Mouse (Mus musculus) megakaryocyte, adult 5-6 weeks (primary cell): Measurements from ENCODE around the gene Myl7. TPM values are rescaled to one million over a fixed set of nuclear protein-coding genes. Genes with fewer than 3 reads are reported as not detected.
"Not testable (repeated sequence)": the region's sequence is repeated elsewhere in the genome, so short reads cannot be mapped to it uniquely, and the experiment has no call there.

Source experiments
- ATAC-seq: 2 replicates; pipeline ENCODE4 v1.8.0; 2016; ENCODE audit warnings: mild to moderate bottlenecking, inconsistent platforms; ENCODE audit not compliant: poor library complexity, severe bottlenecking
- total RNA-seq, 2 experiments: library from RNA; stranded (forward) in 1 of 2; stranded (reverse) in 1 of 2; fragments of 153-499, 151-499 nt in 1 of 2; fragments of 221-1000, 200-1000 nt in 1 of 2; gene quantifications; 2 replicates each; pipeline versions ENCODE4 v1.2.3 to v1.2.4; 2015 to 2017

Gene Myl7
- total RNA-seq, 2 experiments from 2014 or later, result not detected

DNA sequence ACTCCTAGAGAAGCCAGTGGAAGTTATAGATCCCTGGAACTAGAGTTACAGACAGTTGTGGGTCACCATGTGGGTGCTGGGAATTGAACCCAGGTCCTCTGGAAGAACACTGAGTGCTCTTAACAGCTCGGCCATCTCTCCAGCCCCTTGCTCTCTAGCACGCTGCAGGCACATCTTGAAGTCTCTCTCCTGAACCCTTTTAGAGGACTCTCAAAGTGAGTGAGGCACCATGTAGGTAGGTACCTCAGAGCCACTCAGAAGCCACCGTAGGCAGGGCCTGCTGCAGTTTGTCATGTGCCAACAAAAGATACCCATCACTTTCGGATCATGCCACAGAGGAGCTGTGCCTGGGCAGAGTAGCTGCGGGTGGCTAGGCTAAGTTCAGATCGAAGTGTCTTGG lies 6.3 kb upstream of the Myl7 start:
- ATAC-seq, result no peak

GRCm38 (mm10) chr11:5904357-5904756 lies 5.8 kb upstream of the Myl7 start:
- no peak for ATAC-seq

DNA sequence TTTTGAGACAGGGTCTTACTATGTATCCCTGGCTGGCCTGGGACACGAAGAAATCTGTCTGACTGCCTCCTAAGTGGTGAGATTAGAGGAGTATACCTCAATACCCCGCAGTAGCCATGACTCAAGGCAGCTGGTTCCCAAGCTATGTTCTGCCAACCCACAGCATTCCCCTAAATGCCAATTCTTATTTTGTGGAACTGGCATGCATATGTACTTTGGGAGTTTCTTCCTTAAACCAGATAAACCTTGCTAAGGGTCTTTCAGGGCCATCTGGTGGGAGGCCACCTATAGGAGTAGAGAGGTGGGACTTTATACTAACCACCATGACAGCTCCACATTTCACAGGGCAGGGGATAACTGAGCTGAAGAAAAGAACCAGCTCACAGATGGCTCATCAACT lies 5.3 kb upstream of the Myl7 start:
- no peak for ATAC-seq

- no peak for ATAC-seq
These were observed 3.8 kb upstream of the Myl7 start for GRCm38 (mm10) chr11:5902390-5902789.

DNA sequence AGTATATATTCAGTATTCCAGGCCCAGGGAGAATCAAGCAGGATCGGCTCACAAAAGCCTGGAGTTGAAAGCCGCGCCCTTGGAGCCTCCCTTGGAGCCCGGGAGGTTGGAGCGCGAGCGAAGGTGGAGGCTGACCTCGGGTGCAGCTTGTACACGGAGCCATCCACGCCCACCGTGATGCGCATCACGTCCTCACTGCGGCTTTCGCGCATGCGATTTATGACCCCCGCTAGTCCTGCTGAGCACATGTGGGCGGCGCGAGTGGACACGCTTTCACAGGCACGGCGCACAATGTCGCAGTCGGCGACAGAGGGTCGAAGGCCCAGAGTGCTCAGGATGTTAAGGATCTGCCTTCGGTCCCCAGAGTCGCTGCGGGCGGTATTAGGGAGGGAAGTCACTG lies 3.4 kb upstream of the Myl7 start:
- no peak for ATAC-seq

- ATAC-seq, result no peak
These were observed 2.7 kb upstream of the Myl7 start for GRCm38 (mm10) chr11:5901320-5901719.

DNA sequence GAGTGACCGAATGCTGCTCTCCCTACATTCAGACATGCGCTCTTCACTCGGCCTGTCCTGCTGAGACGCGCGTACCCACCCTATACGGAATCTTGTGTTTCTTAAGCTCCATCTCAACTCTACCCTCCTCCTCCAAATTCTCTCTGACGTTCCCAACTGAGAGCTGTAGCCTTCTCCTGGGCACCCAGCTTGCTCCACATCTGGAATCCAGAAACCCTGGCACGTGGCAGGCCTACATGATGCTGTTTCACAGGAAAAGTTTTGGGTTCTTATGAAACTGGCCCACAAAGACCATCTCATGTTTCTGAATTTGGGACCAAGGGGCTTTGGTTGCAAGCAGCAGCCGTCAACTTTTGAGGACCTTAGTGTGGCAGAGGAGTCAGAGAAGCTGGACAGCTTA lies 704 bp upstream of the Myl7 start:
- no peak for ATAC-seq

DNA sequence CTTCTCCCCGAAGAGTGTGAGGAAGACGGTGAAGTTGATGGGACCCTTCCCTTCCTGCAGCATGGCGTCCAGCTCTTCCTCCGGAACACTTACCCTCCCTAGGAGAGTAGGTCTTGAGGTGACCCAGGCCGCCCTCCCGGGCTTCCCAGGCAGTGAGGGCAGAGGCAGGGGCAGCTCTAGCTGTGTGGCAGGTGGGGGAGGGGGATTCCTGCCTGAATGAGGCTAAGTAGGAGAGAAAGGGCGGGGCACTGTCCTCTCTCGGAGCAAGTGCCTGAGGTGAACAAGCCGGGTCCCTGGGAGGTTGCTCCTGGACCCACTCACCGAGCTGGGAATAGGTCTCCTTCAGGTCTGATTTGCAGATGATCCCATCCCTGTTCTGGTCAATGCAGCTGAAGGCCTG lies 743 bp downstream of the Myl7 start:
- ATAC-seq, result no peak

- ATAC-seq, result no peak
These were observed 1.4 kb downstream of the Myl7 start for GRCm38 (mm10) chr11:5897230-5897629.

- no peak for ATAC-seq
These were observed 4.8 kb downstream of the Myl7 start for GRCm38 (mm10) chr11:5893807-5894206.

- no peak for ATAC-seq
These were observed 5.7 kb downstream of the Myl7 start for GRCm38 (mm10) chr11:5892810-5893368.

- ATAC-seq, result peak; percentile 47; the same call in 1 of the 2 replicates
These were observed 6.4 kb downstream of the Myl7 start for GRCm38 (mm10) chr11:5892151-5892591.

DNA sequence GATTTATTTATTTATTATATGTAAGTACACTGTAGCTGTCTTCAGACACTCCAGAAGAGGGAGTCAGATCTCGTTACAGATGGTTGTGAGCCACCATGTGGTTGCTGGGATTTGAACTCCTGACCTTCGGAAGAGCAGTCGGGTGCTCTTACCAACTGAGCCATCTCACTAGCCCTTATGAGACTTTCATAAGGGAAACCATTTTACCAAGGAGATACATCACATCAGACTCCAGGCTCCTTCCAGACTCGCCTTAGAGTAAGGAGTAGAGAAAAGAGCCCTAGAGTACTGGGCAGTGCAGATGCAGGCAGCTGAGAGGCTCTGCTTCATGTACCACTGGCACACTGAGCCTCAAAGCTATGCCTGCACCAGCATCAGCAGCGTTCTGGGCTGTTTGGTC lies 10.0 kb downstream of the Myl7 start:
- not testable (repeated sequence) for ATAC-seq

DNA sequence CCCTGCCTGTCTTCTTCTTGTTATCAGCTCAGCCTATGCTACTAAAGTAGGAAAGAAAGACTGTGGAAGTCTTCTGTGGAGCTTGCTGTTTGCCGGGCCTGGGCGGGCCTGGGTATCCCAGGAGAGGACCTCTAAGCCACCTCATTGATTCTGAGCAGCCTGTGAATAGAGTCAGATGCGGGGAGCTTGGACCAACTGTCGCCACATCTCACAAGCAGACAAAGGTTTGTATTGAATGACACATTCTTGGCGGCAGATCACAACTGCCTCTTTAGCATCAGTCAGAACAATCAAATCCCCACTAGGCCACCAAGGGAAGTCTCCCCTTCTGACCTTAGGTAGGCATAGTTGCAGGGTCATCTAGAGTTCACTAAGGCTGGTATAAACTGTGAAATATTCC lies 11.3 kb downstream of the Myl7 start:
- no peak for ATAC-seq

DNA sequence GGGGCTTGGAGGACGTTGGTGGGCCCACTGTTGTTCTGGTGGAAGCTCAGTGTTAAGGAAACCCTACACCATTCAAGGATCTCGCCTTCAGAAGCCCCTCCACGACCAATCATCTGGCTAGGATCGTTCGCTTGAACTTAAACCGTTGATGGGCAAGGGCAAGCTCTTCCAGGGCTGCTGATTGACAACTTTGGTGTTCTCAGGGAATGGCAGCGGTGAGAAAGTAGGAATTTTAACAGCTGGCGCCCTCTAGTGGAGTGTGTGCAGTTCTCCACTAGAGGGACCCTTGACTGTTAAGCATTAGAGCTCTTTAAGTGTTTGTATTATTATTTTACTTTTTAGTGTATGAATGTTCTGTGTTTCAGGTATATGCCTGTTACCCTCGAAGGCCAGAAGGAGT lies 12.4 kb downstream of the Myl7 start:
- peak; percentile 61 for ATAC-seq

DNA sequence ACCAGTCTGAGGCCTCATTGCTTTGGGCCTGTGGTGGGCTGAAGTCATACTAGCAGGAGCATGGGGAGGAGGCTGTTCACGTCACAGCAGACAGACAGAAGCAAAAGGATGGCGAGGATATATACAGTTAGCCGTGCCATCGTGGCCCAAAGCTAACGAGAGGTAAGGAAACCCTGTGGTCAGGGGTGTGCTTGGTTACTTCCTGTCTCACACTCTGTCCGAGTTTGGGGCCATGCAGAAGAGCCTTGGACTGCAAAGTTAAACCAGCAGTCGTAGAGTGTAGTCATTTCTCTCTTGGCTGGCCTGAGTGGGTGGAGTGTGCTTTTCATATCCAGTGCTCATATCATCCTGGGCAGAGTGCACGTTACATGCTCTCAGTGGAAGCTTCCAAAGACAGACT lies 16.1 kb downstream of the Myl7 start:
- peak; percentile 31 for ATAC-seq

GRCm38 (mm10) chr11:5879905-5880304 lies 18.7 kb downstream of the Myl7 start:
- ATAC-seq, result peak; percentile 47

- no peak for ATAC-seq
These were observed 19.9 kb downstream of the Myl7 start for GRCm38 (mm10) chr11:5878661-5879060.

DNA sequence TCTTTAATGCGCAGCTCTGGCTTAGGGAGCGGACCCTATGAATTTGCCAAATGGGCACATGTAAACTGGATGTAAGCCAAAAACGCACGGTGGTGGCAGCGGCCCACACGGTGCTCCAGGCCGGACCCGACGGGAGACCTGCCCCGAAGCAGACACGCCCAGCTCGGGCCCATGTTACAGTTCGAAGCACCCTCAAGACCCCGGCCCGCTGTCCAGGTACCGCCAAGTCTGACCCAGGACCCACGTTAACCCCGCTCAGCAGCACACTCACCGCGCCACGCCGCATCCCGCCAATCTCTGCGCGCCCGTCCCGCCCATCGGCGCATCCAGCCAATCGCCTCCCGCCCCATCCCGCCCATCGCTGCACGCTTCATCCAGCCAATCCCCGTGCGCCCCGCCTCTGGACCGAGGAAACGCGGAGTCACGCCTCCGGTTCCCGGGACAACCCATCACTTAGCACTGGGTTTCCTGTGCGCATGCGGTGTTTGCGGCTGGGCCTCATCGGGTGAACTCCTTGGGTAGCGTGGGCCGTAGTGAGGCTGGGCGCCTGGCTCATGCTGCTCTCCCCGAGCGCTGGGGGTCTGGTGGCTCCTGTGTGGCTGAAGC lies 20.6 kb downstream of the Myl7 start, which contains the start of gene Pold2:
Gene Pold2, minus strand, starts transcription at position 372 of the 606 bp plus-strand sequence.
- peak; percentile 98 for ATAC-seq

- no peak for ATAC-seq
These were observed 21.2 kb downstream of the Myl7 start for GRCm38 (mm10) chr11:5877421-5877820.

- ATAC-seq, result no peak
These were observed 25.4 kb downstream of the Myl7 start for GRCm38 (mm10) chr11:5873192-5873591.

- no peak for ATAC-seq
These were observed 25.9 kb downstream of the Myl7 start for GRCm38 (mm10) chr11:5872707-5873106.

DNA sequence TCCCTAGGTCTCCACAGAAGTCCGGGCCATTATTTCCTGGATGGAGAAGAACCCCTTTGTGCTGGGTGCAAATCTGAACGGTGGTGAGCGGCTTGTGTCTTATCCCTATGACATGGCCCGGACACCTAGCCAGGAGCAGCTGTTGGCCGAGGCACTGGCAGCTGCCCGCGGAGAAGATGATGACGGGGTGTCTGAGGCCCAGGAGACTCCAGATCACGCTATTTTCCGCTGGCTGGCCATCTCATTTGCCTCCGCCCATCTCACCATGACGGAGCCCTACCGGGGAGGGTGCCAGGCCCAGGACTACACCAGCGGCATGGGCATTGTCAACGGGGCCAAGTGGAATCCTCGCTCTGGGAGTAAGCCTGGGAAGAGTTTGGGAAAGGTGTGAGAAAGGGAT lies 28.5 kb downstream of the Myl7 start:
- ATAC-seq, result no peak
